Mouse (Mus musculus): ENCODE measurements around the gene Pate1.

Gene Pate1

GRCm38 (mm10) chr9:35687013-35687412 is at the start of gene Pate1:
TSS of gene Pate1 (minus strand) at chr9:35687390.
- peak; percentile 91 for DNase-seq (ENCODE audit: inconsistent ontology term)

- DNase-seq (ENCODE audit: inconsistent ontology term): peak; percentile 46
Observed at GRCm38 (mm10) chr9:35707265-35707664, 20.1 kb upstream of the Pate1 start.

- DNase-seq (ENCODE audit: inconsistent ontology term): no peak
Observed at GRCm38 (mm10) chr9:35691924-35692323, 4.7 kb upstream of the Pate1 start.

- no peak for DNase-seq (ENCODE audit: inconsistent ontology term)
Observed at GRCm38 (mm10) chr9:35673557-35673956, 13.6 kb downstream of the Pate1 start.

- DNase-seq (ENCODE audit: inconsistent ontology term): no peak
Observed at GRCm38 (mm10) chr9:35648102-35648501, 39.1 kb downstream of the Pate1 start, which contains the start of gene Pate3. TSS of gene Pate3 (minus strand) at chr9:35648202.
